Mouse (Mus musculus) bone marrow, adult 2 months (tissue): ENCODE measurements around the gene Pus3.

ENCODE experiments used
- CTCF ChIP-seq: fragments of 200-500 bp; IDR thresholded peaks from 2 replicates; pipeline ENCODE4 v1.5.1; 2011; ENCODE audit warnings: low read length, control low read depth; ENCODE audit not compliant: control insufficient read depth, insufficient read depth
- POLR2A ChIP-seq: fragments of 200-500 bp; IDR thresholded peaks from 2 replicates; pipeline ENCODE4 v1.6.1; 2011; ENCODE audit warnings: low read depth, mild to moderate bottlenecking, control low read depth, low read length, borderline replicate concordance; ENCODE audit not compliant: control insufficient read depth

DNA sequence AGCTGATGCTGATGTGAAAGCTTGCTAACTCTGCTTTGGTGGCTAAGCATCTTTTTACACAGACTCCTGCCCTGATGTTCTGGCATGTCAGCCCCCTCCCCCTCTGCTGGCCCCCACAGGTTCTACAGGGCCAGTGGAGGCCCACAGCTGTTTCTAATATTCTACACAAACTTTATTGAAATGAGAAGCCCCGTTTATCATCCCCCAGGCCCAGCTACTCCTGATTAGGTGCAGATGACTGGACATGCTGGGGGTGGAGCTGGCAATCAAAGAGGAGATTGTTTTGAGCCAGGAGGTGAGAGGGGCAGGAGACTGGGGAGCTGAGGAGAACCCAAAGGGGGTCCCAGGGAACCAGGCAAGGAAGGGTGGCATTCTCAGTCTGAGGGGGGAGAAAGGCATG lies 28.6 kb upstream of the Pus3 start:
- no peak for TF ChIP-seq CTCF
- no peak for TF ChIP-seq POLR2A
